Mouse (Mus musculus) CH12.LX (cell line): ENCODE measurements around the gene Olfr1344. TPM values are rescaled to one million over a fixed set of nuclear protein-coding genes. Genes with fewer than 3 reads are reported as not detected.

Experiments used
- DNase-seq: peaks from one replicate; pipeline ENCODE4 v3.0.0-alpha.2; 2013; ENCODE audit errors: extremely low read depth
- H3K27ac ChIP-seq: 2 replicates; pipeline ENCODE4 v1.5.1; 2012; ENCODE audit warnings: low read depth, mild to moderate bottlenecking, control low read depth, moderate library complexity; ENCODE audit not compliant: insufficient read depth
- H3K27me3 ChIP-seq: replicated peaks from 2 replicates; pipeline ENCODE3; 2012; ENCODE audit warnings: inconsistent platforms
- H3K36me3 ChIP-seq, 2 experiments: replicated peaks in 1 of 2; 2 replicates each; pipeline versions ENCODE3 to v1.6.1; 2012; ENCODE audit warnings: inconsistent platforms in 1 of 2, low read length in 1 of 2, mild to moderate bottlenecking in 1 of 2, mixed read lengths in 1 of 2, moderate library complexity in 1 of 2; ENCODE audit not compliant: control insufficient read depth in 1 of 2, insufficient read depth in 1 of 2
- H3K4me1 ChIP-seq, 2 experiments: 2 replicates each; pipeline ENCODE4 v1.6.1; 2012; ENCODE audit warnings: inconsistent platforms in 1 of 2, moderate library complexity in 1 of 2; ENCODE audit not compliant: insufficient read depth in 2 of 2, control insufficient read depth in 1 of 2
- H3K4me2 ChIP-seq: 2 replicates; pipeline ENCODE4 v1.6.1; 2012; ENCODE audit warnings: low read depth, mild to moderate bottlenecking, control low read depth; ENCODE audit not compliant: poor library complexity, insufficient read depth, severe bottlenecking
- H3K4me3 ChIP-seq, 3 experiments: fragments of 150-350 bp in 1 of 3; sonication (generic) in 1 of 3; replicated peaks in 1 of 3; 2 replicates each; pipeline versions ENCODE3 to v1.5.1; 2011 to 2012; ENCODE audit warnings: low read depth in 2 of 3, low read length in 2 of 3, mild to moderate bottlenecking in 2 of 3, moderate library complexity in 2 of 3, control low read depth in 1 of 3, improper control_type of control experiment in 1 of 3, inconsistent platforms in 1 of 3, mixed read lengths in 1 of 3; ENCODE audit not compliant: poor library complexity in 1 of 3
- H3K79me2 ChIP-seq: replicated peaks from 2 replicates; pipeline ENCODE4 v1.6.1; 2012; ENCODE audit warnings: mild to moderate bottlenecking, moderate library complexity; ENCODE audit not compliant: control insufficient read depth, poor library complexity, insufficient read depth, severe bottlenecking; ENCODE audit errors: extremely low read depth
- H3K9ac ChIP-seq: 2 replicates; pipeline ENCODE4 v1.6.1; 2012; ENCODE audit warnings: low read depth, mild to moderate bottlenecking, control low read depth, moderate library complexity; ENCODE audit not compliant: insufficient read depth
- H3K9me3 ChIP-seq: replicated peaks from 2 replicates; pipeline ENCODE3; 2012; ENCODE audit warnings: low read length, inconsistent platforms, mixed read lengths
- CTCF ChIP-seq, 2 experiments: IDR thresholded peaks in 1 of 2; conservative IDR thresholded peaks in 1 of 2; 2 replicates each; pipeline ENCODE4 v1.5.1; 2011 to 2012; ENCODE audit warnings: low read depth in 2 of 2, low read length in 2 of 2, improper control_type of control experiment in 1 of 2, inconsistent platforms in 1 of 2, mild to moderate bottlenecking in 1 of 2, moderate library complexity in 1 of 2
- JUN ChIP-seq: IDR thresholded peaks from 2 replicates; pipeline ENCODE4 v1.6.1; 2011; ENCODE audit warnings: low read depth, mild to moderate bottlenecking, low read length, improper control_type of control experiment, moderate library complexity; ENCODE audit not compliant: insufficient read depth
- JUND ChIP-seq: conservative IDR thresholded peaks from 2 replicates; pipeline ENCODE4 v1.6.1; 2011; ENCODE audit warnings: low read depth, low read length, improper control_type of control experiment
- UBTF ChIP-seq: IDR thresholded peaks from 2 replicates; pipeline ENCODE4 v1.6.1; 2012; ENCODE audit warnings: low read depth, mild to moderate bottlenecking, inconsistent platforms, low read length, improper control_type of control experiment, moderate library complexity
- USF2 ChIP-seq: conservative IDR thresholded peaks from 2 replicates; pipeline ENCODE4 v1.6.1; 2011; ENCODE audit warnings: low read depth, low read length, improper control_type of control experiment
- dilution Hi-C: fragments of 300-500 bp; cut with MboI; formaldehyde crosslinking; loops from 2 replicates; pipeline ENCODE4 v1.14.3; 2020; ENCODE audit warnings: low sequenced_read_pairs; ENCODE audit not compliant: extremely low pct_unique_long_range_greater_than_20kb, extremely low pct_ligation_motif_present
- in situ Hi-C: fragments of 300-500 bp; cut with MboI; formaldehyde crosslinking; loops from 3 replicates; pipeline ENCODE4 v1.14.3; 2019; ENCODE audit warnings: low sequenced_read_pairs, low pct_ligation_motif_present, low pct_unique_long_range_greater_than_20kb, mixed read lengths
- polyA plus RNA-seq: library from polyadenylated mRNA; unstranded; fragments of >175 nt; gene quantifications from 2 replicates; pipeline ENCODE4 v1.2.1, GENCODE M21; 2012; ENCODE audit warnings: low read depth; ENCODE audit not compliant: insufficient read length
- total RNA-seq, 2 experiments: library from RNA; depleted of rRNA; stranded (reverse); fragments of 300-350 nt in 1 of 2; fragments of >200 nt in 1 of 2; gene quantifications; 2 replicates each; pipeline ENCODE4 v1.2.3; 2012 to 2014

The Olfr1344 gene
- total and polyA plus RNA-seq, 3 experiments, result not detected

DNA sequence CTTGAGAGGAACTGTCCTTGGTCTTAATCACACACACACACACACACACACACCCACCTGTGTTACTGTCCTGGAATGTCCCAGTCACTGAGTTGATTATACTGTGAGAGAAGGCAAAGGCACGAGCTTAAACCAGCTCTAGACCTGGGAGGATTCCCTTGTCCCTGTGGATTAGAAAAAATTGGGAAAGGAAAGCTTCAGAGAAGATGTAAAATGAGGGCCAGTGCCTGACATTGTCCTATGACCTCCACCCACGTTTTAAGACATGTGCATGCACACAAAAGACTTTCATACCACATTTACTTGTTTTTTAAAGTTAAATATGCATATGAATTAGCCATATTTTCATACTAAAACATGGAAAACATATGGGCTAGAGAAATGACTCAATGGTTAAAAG, 48.4 kb downstream of the Olfr1344 start, which contains the start of gene Olfr5:
Olfr5 (minus strand) TSS at position 101 of the 400 bp plus-strand sequence.
- Histone ChIP-seq H3K4me1 (no peaks in the 10 kb centered on the region), H3K27ac (no peak within 1 kb of the TSS), H3K27me3 (no peaks in the 10 kb centered on the region), H3K9me3 (peaks cover 29% of the 10 kb centered on the region), H3K79me2 (no peaks in the 10 kb centered on the region), H3K4me2 (no peak within 1 kb of the TSS), H3K9ac (no peak within 1 kb of the TSS), H3K36me3 (no peaks in the 10 kb centered on the region), H3K4me3 (no peak within 1 kb of the TSS)
- TF ChIP-seq UBTF (no peak), JUND (no peak), CTCF (conservative IDR thresholded peaks at IDR 0.05 in 1 of 2, IDR thresholded peaks at IDR 0.05 in 1 of 2; ENCODE audit: low read depth in 2 of 2, low read length in 2 of 2) (no peak), USF2 (no peak), JUN (no peak)
- DNase-seq, result no peak
- in situ Hi-C loops (no loop called here), dilution Hi-C loops (no loop called here)

Other genes starting within 250 kb of the Olfr1344 start
- gene Galp, start 241.6 kb upstream of the Olfr1344 start, total RNA-seq (2012; rRNA removed), result not detected in 2 replicates
- not detected in 2 replicates for gene Galp, start 241.6 kb upstream of the Olfr1344 start, total RNA-seq (2014; rRNA removed)
- not detected in 2 replicates for gene Galp, start 241.6 kb upstream of the Olfr1344 start, polyA plus RNA-seq
- not detected in 2 replicates for gene Zscan5b, start 216.4 kb upstream of the Olfr1344 start, total RNA-seq (2012; rRNA removed)
- not detected in 2 replicates for gene Zscan5b, start 216.4 kb upstream of the Olfr1344 start, total RNA-seq (2014; rRNA removed)
- not detected in 2 replicates for gene Zscan5b, start 216.4 kb upstream of the Olfr1344 start, polyA plus RNA-seq
- gene Epp13, start 186.0 kb upstream of the Olfr1344 start, total RNA-seq (2012; rRNA removed), result not detected in 2 replicates
- not detected in 2 replicates for gene Epp13, start 186.0 kb upstream of the Olfr1344 start, total RNA-seq (2014; rRNA removed)
- not detected in 2 replicates for gene Epp13, start 186.0 kb upstream of the Olfr1344 start, polyA plus RNA-seq
- gene Zfp667, start 152.1 kb upstream of the Olfr1344 start, total RNA-seq (2012; rRNA removed), result 0.50 and 0.51 TPM in 2 replicates
- 0.46 and 0.58 TPM in 2 replicates for gene Zfp667, start 152.1 kb upstream of the Olfr1344 start, total RNA-seq (2014; rRNA removed)
- 0.56 and 0.87 TPM in 2 replicates for gene Zfp667, start 152.1 kb upstream of the Olfr1344 start, polyA plus RNA-seq
- gene Zfp583, start 107.4 kb upstream of the Olfr1344 start, total RNA-seq (2012; rRNA removed), result not detected in 2 replicates
- gene Zfp583, start 107.4 kb upstream of the Olfr1344 start, total RNA-seq (2014; rRNA removed), result not detected in 2 replicates
- not detected in 2 replicates for gene Zfp583, start 107.4 kb upstream of the Olfr1344 start, polyA plus RNA-seq
- not detected in 2 replicates for gene Gm3854, start 94.9 kb upstream of the Olfr1344 start, total RNA-seq (2012; rRNA removed)
- not detected in 2 replicates for gene Gm3854, start 94.9 kb upstream of the Olfr1344 start, total RNA-seq (2014; rRNA removed)
- not detected in 2 replicates for gene Gm3854, start 94.9 kb upstream of the Olfr1344 start, polyA plus RNA-seq
- gene Zfp78, start 75.4 kb upstream of the Olfr1344 start, total RNA-seq (2012; rRNA removed), result not detected in 2 replicates
- not detected in 2 replicates for gene Zfp78, start 75.4 kb upstream of the Olfr1344 start, total RNA-seq (2014; rRNA removed)
- gene Zfp78, start 75.4 kb upstream of the Olfr1344 start, polyA plus RNA-seq, result not detected in 2 replicates
- gene Zfp28, start 55.4 kb upstream of the Olfr1344 start, total RNA-seq (2012; rRNA removed), result 0.88 and 1.1 TPM in 2 replicates
- gene Zfp28, start 55.4 kb upstream of the Olfr1344 start, total RNA-seq (2014; rRNA removed), result 0.82 and 2.5 TPM in 2 replicates
- 1.2 TPM in 2 replicates for gene Zfp28, start 55.4 kb upstream of the Olfr1344 start, polyA plus RNA-seq
- gene Smim17, start 40.0 kb upstream of the Olfr1344 start, total RNA-seq (2012; rRNA removed), result not detected in 2 replicates
- not detected in 2 replicates for gene Smim17, start 40.0 kb upstream of the Olfr1344 start, total RNA-seq (2014; rRNA removed)
- gene Smim17, start 40.0 kb upstream of the Olfr1344 start, polyA plus RNA-seq, result not detected in 2 replicates
- not detected in 2 replicates for gene Gm20715, start 28.4 kb upstream of the Olfr1344 start, total RNA-seq (2012; rRNA removed)
- not detected in 2 replicates for gene Gm20715, start 28.4 kb upstream of the Olfr1344 start, total RNA-seq (2014; rRNA removed)
- not detected in 2 replicates for gene Gm20715, start 28.4 kb upstream of the Olfr1344 start, polyA plus RNA-seq
- gene Olfr1336, start 17.5 kb downstream of the Olfr1344 start, total RNA-seq (2012; rRNA removed), result not detected in 2 replicates
- not detected in 2 replicates for gene Olfr1336, start 17.5 kb downstream of the Olfr1344 start, total RNA-seq (2014; rRNA removed)
- not detected in 2 replicates for gene Olfr1336, start 17.5 kb downstream of the Olfr1344 start, polyA plus RNA-seq
- gene Olfr1346, start 28.4 kb downstream of the Olfr1344 start, total RNA-seq (2012; rRNA removed), result not detected in 2 replicates
- gene Olfr1346, start 28.4 kb downstream of the Olfr1344 start, total RNA-seq (2014; rRNA removed), result not detected in 2 replicates
- gene Olfr1346, start 28.4 kb downstream of the Olfr1344 start, polyA plus RNA-seq, result not detected in 2 replicates
- not detected in 2 replicates for gene Olfr5, start 48.3 kb downstream of the Olfr1344 start, total RNA-seq (2012; rRNA removed)
- gene Olfr5, start 48.3 kb downstream of the Olfr1344 start, total RNA-seq (2014; rRNA removed), result not detected in 2 replicates
- not detected in 2 replicates for gene Olfr5, start 48.3 kb downstream of the Olfr1344 start, polyA plus RNA-seq
- gene Olfr1347, start 61.1 kb downstream of the Olfr1344 start, total RNA-seq (2012; rRNA removed), result not detected in 2 replicates
- not detected in 2 replicates for gene Olfr1347, start 61.1 kb downstream of the Olfr1344 start, total RNA-seq (2014; rRNA removed)
- gene Olfr1347, start 61.1 kb downstream of the Olfr1344 start, polyA plus RNA-seq, result not detected in 2 replicates
- not detected in 2 replicates for gene Olfr1348, start 70.1 kb downstream of the Olfr1344 start, total RNA-seq (2012; rRNA removed)
- not detected in 2 replicates for gene Olfr1348, start 70.1 kb downstream of the Olfr1344 start, total RNA-seq (2014; rRNA removed)
- gene Olfr1348, start 70.1 kb downstream of the Olfr1344 start, polyA plus RNA-seq, result not detected in 2 replicates
- gene Olfr1349, start 84.3 kb downstream of the Olfr1344 start, total RNA-seq (2012; rRNA removed), result not detected in 2 replicates
- gene Olfr1349, start 84.3 kb downstream of the Olfr1344 start, total RNA-seq (2014; rRNA removed), result not detected in 2 replicates
- not detected in 2 replicates for gene Olfr1349, start 84.3 kb downstream of the Olfr1344 start, polyA plus RNA-seq
- not detected in 2 replicates for gene Olfr1350, start 126.2 kb downstream of the Olfr1344 start, total RNA-seq (2012; rRNA removed)
- gene Olfr1350, start 126.2 kb downstream of the Olfr1344 start, total RNA-seq (2014; rRNA removed), result not detected in 2 replicates
- gene Olfr1350, start 126.2 kb downstream of the Olfr1344 start, polyA plus RNA-seq, result not detected in 2 replicates